11 mouse cellular contexts compared by ENCODE assay signal in genomic region chr7:24588336-24588735, GRCm38 (mm10). TPM values are rescaled to one million over a fixed set of nuclear protein-coding genes. Genes with fewer than 3 reads are reported as not detected.
DNase-seq lines count a peak whose midpoint lies in the region; ATAC-seq and TF ChIP-seq lines count a peak whose summit lies in the region.
"Had no signal": no experiment of that assay in that cellular context is flagged by ENCODE, and none has a peak within 500 bp of the region (broad histone marks: within the 10 kb centered on the region; RNA-seq: fewer than 3 reads in every experiment).

No protein-coding gene starts in this region.

- no peaks in the 10 kb centered on the region for H3K9me3 ChIP-seq in forebrain, embryonic 12.5 days
- no peaks in the 10 kb centered on the region for H3K9me3 ChIP-seq in forebrain, embryonic 11.5 days (ENCODE audit: control insufficient read depth, low read length)
- H3K9me3 ChIP-seq: heart, embryonic 13.5 days had no signal

- peaks cover 1% of the 10 kb centered on the region; the same call in 1 of the 2 replicates for H3K4me1 ChIP-seq in liver, adult 2 months (ENCODE audit: control insufficient read depth, insufficient read depth, low read length)
- H3K4me1 ChIP-seq in forebrain, embryonic 12.5 days, result peaks cover 14% of the 10 kb centered on the region; the same call in 1 of the 2 replicates
- no peaks in the 10 kb centered on the region; the same call in 1 of the 2 replicates for H3K4me1 ChIP-seq in forebrain, embryonic 11.5 days (replicated peaks; ENCODE audit: control insufficient read depth, insufficient read depth, low read length)

- H3K36me3 ChIP-seq in liver, adult 2 months (ENCODE audit: control insufficient read depth, insufficient read depth, low read length), result no peaks in the 10 kb centered on the region
- no peaks in the 10 kb centered on the region for H3K36me3 ChIP-seq in forebrain, embryonic 12.5 days (replicated peaks)
- H3K36me3 ChIP-seq in forebrain, embryonic 11.5 days (ENCODE audit: control insufficient read depth, insufficient read depth, low read length), result no peaks in the 10 kb centered on the region
- H3K36me3 ChIP-seq: heart, embryonic 13.5 days; liver, embryonic 13.5 days had no signal

- no peak for TF ChIP-seq CTCF in liver, adult 2 months (IDR thresholded peaks at IDR 0.05; ENCODE audit: low read depth, low read length)
- no peak for TF ChIP-seq CTCF in left cerebral cortex, adult 2 months (IDR thresholded peaks at IDR 0.05)

- H3K4me2 ChIP-seq in forebrain, embryonic 12.5 days, result no peak overlapping the region
- no peak overlapping the region for H3K4me2 ChIP-seq in forebrain, embryonic 11.5 days (ENCODE audit: low read depth, low read length, severe bottlenecking)

- 37% methylated on average over 13 of the region's 13 CpGs for WGBS in liver, adult 2 months
- 91% methylated on average over 13 of the region's 13 CpGs for WGBS in forebrain, embryonic 12.5 days
- 91% methylated on average over 13 of the region's 13 CpGs for WGBS in forebrain, embryonic 11.5 days

- no peaks in the 10 kb centered on the region for H3K79me2 ChIP-seq in liver, adult 2 months (ENCODE audit: control insufficient read depth, insufficient read depth, low read length)

- H3K4me3 ChIP-seq in liver, adult 2 months (ENCODE audit: insufficient read depth, low read depth, low read length), result no peak overlapping the region
- no peak overlapping the region for H3K4me3 ChIP-seq in forebrain, embryonic 12.5 days (replicated peaks)
- no peak overlapping the region for H3K4me3 ChIP-seq in forebrain, embryonic 11.5 days (ENCODE audit: low read depth, low read length)
- no peak overlapping the region for H3K4me3 ChIP-seq in left cerebral cortex, adult 2 months
- H3K4me3 ChIP-seq: liver, embryonic 13.5 days had no signal

- H3K27ac ChIP-seq in liver, adult 2 months (replicated peaks; ENCODE audit: insufficient read depth, low read depth, low read length), result no peak overlapping the region
- H3K27ac ChIP-seq in forebrain, embryonic 12.5 days, result no peak overlapping the region
- H3K27ac ChIP-seq in forebrain, embryonic 11.5 days (ENCODE audit: low read depth, low read length), result no peak overlapping the region
- H3K27ac ChIP-seq in left cerebral cortex, adult 2 months, result no peak overlapping the region
- H3K27ac ChIP-seq: heart, embryonic 13.5 days; liver, embryonic 13.5 days had no signal

- TF ChIP-seq POLR2A in liver, adult 2 months (IDR thresholded peaks at IDR 0.05; ENCODE audit: extremely low read depth, insufficient read depth, low read length), result no peak

- DNase-seq in liver, adult 2 months (ENCODE audit: extremely low read depth, low read depth, low spot score), result peak; percentile 72
- no peak for DNase-seq in liver
- peak; percentile 80 for DNase-seq in kidney, postnatal 14 days
- DNase-seq in forebrain, embryonic 11.5 days (ENCODE audit: low spot score), result no peak
- DNase-seq in left cerebral cortex, adult 2 months (ENCODE audit: extremely low spot score in 1 of 2, low spot score in 2 of 2), result no peak
- DNase-seq: layer of hippocampus, adult 9-11 months; liver, embryonic 13.5 days had no signal

- ATAC-seq in common myeloid progenitor, adult 5-6 weeks (replicated peaks; ENCODE audit: low read depth, poor library complexity, severe bottlenecking), result peak; percentile 43
- peak; percentile 17; the same call in 1 of the 2 replicates for ATAC-seq in megakaryocyte-erythroid progenitor cell, adult 5-6 weeks (replicated peaks; ENCODE audit: low FRiP score, low TSS enrichment, poor library complexity, severe bottlenecking)
- no peak for ATAC-seq in forebrain, embryonic 12.5 days (ENCODE audit: low FRiP score)
- ATAC-seq in forebrain, embryonic 11.5 days (replicated peaks; ENCODE audit: low FRiP score), result no peak

- no peak overlapping the region for H3K9ac ChIP-seq in liver, adult 2 months (ENCODE audit: low read depth, low read length)
- no peak overlapping the region for H3K9ac ChIP-seq in forebrain, embryonic 12.5 days
- no peak overlapping the region for H3K9ac ChIP-seq in forebrain, embryonic 11.5 days (ENCODE audit: low read length)
- H3K9ac ChIP-seq: heart, embryonic 13.5 days; liver, embryonic 13.5 days had no signal

- intact Hi-C loops in left cerebral cortex, adult 2 months (cut with DNase I), result no loop called here

- H3K27me3 ChIP-seq in liver, adult 2 months (ENCODE audit: control insufficient read depth, insufficient read depth, low read length), result peaks cover 3% of the 10 kb centered on the region; the same call in 1 of the 2 replicates
- H3K27me3 ChIP-seq in forebrain, embryonic 12.5 days, result peaks cover 36% of the 10 kb centered on the region
- peaks cover 24% of the 10 kb centered on the region for H3K27me3 ChIP-seq in forebrain, embryonic 11.5 days (ENCODE audit: control insufficient read depth, insufficient read depth, low read length)

RNA-seq across cellular contexts. Expression of gene Zfp575, which starts 0.9 kb away (rescaled TPM):
- total RNA-seq in liver, adult 2 months (2014; rRNA removed), result not detected in 2 replicates
- polyA plus RNA-seq in liver, adult 2 months (2012; rRNA removed), result 0.02 TPM in 1 of 2 replicates, not detected in the other
- not detected in 2 replicates for total RNA-seq in common myeloid progenitor, adult 5-6 weeks (2017)
- total RNA-seq in megakaryocyte-erythroid progenitor cell, adult 5-6 weeks (2014; fragmentation: Nextera tagmentation), result 0.37 TPM in 1 of 2 replicates, not detected in the other
- total RNA-seq in megakaryocyte-erythroid progenitor cell, adult 5-6 weeks (2017), result not detected in 2 replicates
- polyA plus RNA-seq in forebrain, embryonic 12.5 days (2016; fragmentation: Nextera tagmentation; extraction: Ambion mirVana), result 3.1 and 3.5 TPM in 2 replicates
- polyA plus RNA-seq in forebrain, embryonic 11.5 days (2014; fragmentation: Nextera tagmentation; extraction: Ambion mirVana), result 2.2 and 2.5 TPM in 2 replicates
- total RNA-seq in left cerebral cortex, adult 2 months (2021), result 1 to 10 TPM; 6.8 to 6.9 TPM

RNA-seq across cellular contexts. Expression of gene Ethe1, which starts 1.0 kb away (rescaled TPM):
- 71.1 and 91.4 TPM in 2 replicates for total RNA-seq in liver, adult 2 months (2014; rRNA removed)
- 227 and 244 TPM in 2 replicates for polyA plus RNA-seq in liver, adult 2 months (2012; rRNA removed)
- 13.2 and 14.6 TPM in 2 replicates for total RNA-seq in common myeloid progenitor, adult 5-6 weeks (2017)
- 12.4 and 19.8 TPM in 2 replicates for total RNA-seq in megakaryocyte-erythroid progenitor cell, adult 5-6 weeks (2014; fragmentation: Nextera tagmentation)
- 8.3 and 11.4 TPM in 2 replicates for total RNA-seq in megakaryocyte-erythroid progenitor cell, adult 5-6 weeks (2017)
- polyA plus RNA-seq in forebrain, embryonic 12.5 days (2016; fragmentation: Nextera tagmentation; extraction: Ambion mirVana), result 15.3 and 15.7 TPM in 2 replicates
- 17.9 and 21.4 TPM in 2 replicates for polyA plus RNA-seq in forebrain, embryonic 11.5 days (2014; fragmentation: Nextera tagmentation; extraction: Ambion mirVana)
- 10 to 100 TPM; 14.4 to 14.6 TPM for total RNA-seq in left cerebral cortex, adult 2 months (2021)

RNA-seq across cellular contexts. Expression of gene Phldb3, which starts 22.2 kb away (rescaled TPM):
- 1.4 and 1.5 TPM in 2 replicates for total RNA-seq in liver, adult 2 months (2014; rRNA removed)
- 3.4 and 3.5 TPM in 2 replicates for polyA plus RNA-seq in liver, adult 2 months (2012; rRNA removed)
- 9.6 and 14.7 TPM in 2 replicates for total RNA-seq in common myeloid progenitor, adult 5-6 weeks (2017)
- total RNA-seq in megakaryocyte-erythroid progenitor cell, adult 5-6 weeks (2014; fragmentation: Nextera tagmentation), result 2.6 and 2.8 TPM in 2 replicates
- total RNA-seq in megakaryocyte-erythroid progenitor cell, adult 5-6 weeks (2017), result 6.8 and 9.7 TPM in 2 replicates
- not detected in 2 replicates for polyA plus RNA-seq in forebrain, embryonic 12.5 days (2016; fragmentation: Nextera tagmentation; extraction: Ambion mirVana)
- polyA plus RNA-seq in forebrain, embryonic 11.5 days (2014; fragmentation: Nextera tagmentation; extraction: Ambion mirVana), result not detected in 2 replicates
- not detected for total RNA-seq in left cerebral cortex, adult 2 months (2021)
- polyA plus RNA-seq: heart, embryonic 13.5 days had no signal

RNA-seq across cellular contexts. Expression of gene Xrcc1, which starts 42.2 kb away (rescaled TPM):
- total RNA-seq in liver, adult 2 months (2014; rRNA removed), result 4.8 and 7.4 TPM in 2 replicates
- polyA plus RNA-seq in liver, adult 2 months (2012; rRNA removed), result 12.6 and 17.1 TPM in 2 replicates
- 32.2 and 37.0 TPM in 2 replicates for total RNA-seq in common myeloid progenitor, adult 5-6 weeks (2017)
- total RNA-seq in megakaryocyte-erythroid progenitor cell, adult 5-6 weeks (2014; fragmentation: Nextera tagmentation), result 89.0 and 93.7 TPM in 2 replicates
- 20.7 and 36.6 TPM in 2 replicates for total RNA-seq in megakaryocyte-erythroid progenitor cell, adult 5-6 weeks (2017)
- 105 and 107 TPM in 2 replicates for polyA plus RNA-seq in forebrain, embryonic 12.5 days (2016; fragmentation: Nextera tagmentation; extraction: Ambion mirVana)
- 140 and 150 TPM in 2 replicates for polyA plus RNA-seq in forebrain, embryonic 11.5 days (2014; fragmentation: Nextera tagmentation; extraction: Ambion mirVana)
- total RNA-seq in left cerebral cortex, adult 2 months (2021), result 10 to 100 TPM; 32.8 to 39.5 TPM

RNA-seq across cellular contexts. Expression of gene Pinlyp, which starts 42.4 kb away (rescaled TPM):
- total RNA-seq in liver, adult 2 months (2014; rRNA removed), result not detected in 2 replicates
- polyA plus RNA-seq in liver, adult 2 months (2012; rRNA removed), result not detected in 2 replicates
- total RNA-seq in common myeloid progenitor, adult 5-6 weeks (2017), result not detected in 2 replicates
- total RNA-seq in megakaryocyte-erythroid progenitor cell, adult 5-6 weeks (2014; fragmentation: Nextera tagmentation), result not detected in 2 replicates
- not detected in 2 replicates for total RNA-seq in megakaryocyte-erythroid progenitor cell, adult 5-6 weeks (2017)
- polyA plus RNA-seq in forebrain, embryonic 12.5 days (2016; fragmentation: Nextera tagmentation; extraction: Ambion mirVana), result not detected in 2 replicates
- not detected in 2 replicates for polyA plus RNA-seq in forebrain, embryonic 11.5 days (2014; fragmentation: Nextera tagmentation; extraction: Ambion mirVana)
- total RNA-seq in left cerebral cortex, adult 2 months (2021), result not detected
- polyA plus RNA-seq: heart, embryonic 13.5 days; liver, embryonic 13.5 days had no signal

Comparison
In these comparisons a context has a peak if more than half of its experiments do, and no peak if none do; other contexts are left out.
1. DNase-seq: peak in liver, adult 2 months (single experiment) and kidney, postnatal 14 days (single experiment); none in liver (single experiment), forebrain, embryonic 11.5 days (single experiment) and left cerebral cortex, adult 2 months (0 of 2).
2. ATAC-seq: peak in common myeloid progenitor, adult 5-6 weeks (single experiment) and megakaryocyte-erythroid progenitor cell, adult 5-6 weeks (single experiment); none in forebrain, embryonic 12.5 days (single experiment) and forebrain, embryonic 11.5 days (single experiment).